Mouse (Mus musculus) liver, adult 2 months (tissue): ENCODE measurements around the gene Gramd4. TPM values are rescaled to one million over a fixed set of nuclear protein-coding genes. Genes with fewer than 3 reads are reported as not detected.

ENCODE experiments used
- DNase-seq: peaks from one replicate; pipeline ENCODE4 v3.0.0-alpha.2; 2011; ENCODE audit warnings: low read depth, low spot score; ENCODE audit errors: extremely low read depth
- H3K27ac ChIP-seq: fragments of 200-500 bp; replicated peaks from 2 replicates; pipeline ENCODE4 v1.5.1; 2012; ENCODE audit warnings: low read depth, mild to moderate bottlenecking, control low read depth, inconsistent platforms, low read length; ENCODE audit not compliant: insufficient read depth
- H3K27me3 ChIP-seq: fragments of 200-500 bp; 2 replicates; pipeline ENCODE4 v1.6.1; 2012; ENCODE audit warnings: mild to moderate bottlenecking, moderate library complexity, low read length, inconsistent platforms; ENCODE audit not compliant: control insufficient read depth, insufficient read depth
- H3K36me3 ChIP-seq: fragments of 200-500 bp; 2 replicates; pipeline ENCODE4 v1.6.1; 2012; ENCODE audit warnings: low read length, inconsistent platforms; ENCODE audit not compliant: control insufficient read depth, insufficient read depth
- H3K4me1 ChIP-seq: fragments of 200-500 bp; 2 replicates; pipeline ENCODE4 v1.6.1; 2011; ENCODE audit warnings: low read length; ENCODE audit not compliant: control insufficient read depth, insufficient read depth
- H3K4me3 ChIP-seq: fragments of 200-500 bp; 2 replicates; pipeline ENCODE4 v1.5.1; 2011; ENCODE audit warnings: low read depth, mild to moderate bottlenecking, control low read depth, low read length, moderate library complexity; ENCODE audit not compliant: insufficient read depth
- H3K79me2 ChIP-seq: fragments of 200-500 bp; 2 replicates; pipeline ENCODE4 v1.6.1; 2012; ENCODE audit warnings: inconsistent platforms, mild to moderate bottlenecking, low read length, moderate library complexity; ENCODE audit not compliant: control insufficient read depth, insufficient read depth
- H3K9ac ChIP-seq: fragments of 200-500 bp; 2 replicates; pipeline ENCODE4 v1.6.1; 2012; ENCODE audit warnings: low read depth, mild to moderate bottlenecking, control low read depth, inconsistent platforms, low read length
- CTCF ChIP-seq: fragments of 200-500 bp; IDR thresholded peaks from 2 replicates; pipeline ENCODE4 v1.5.1; 2011; ENCODE audit warnings: low read depth, low read length, control low read depth
- POLR2A ChIP-seq: fragments of 200-500 bp; IDR thresholded peaks from 2 replicates; pipeline ENCODE4 v1.6.1; 2011; ENCODE audit warnings: low read length, control low read depth; ENCODE audit not compliant: insufficient read depth; ENCODE audit errors: extremely low read depth
- WGBS: fragments of 180-500 bp; shearing (Covaris S2); methylation state at CpG from one replicate; pipeline ENCODE4 v1.1.7; 2018; 5-methylcytosine and 5-hydroxymethylcytosine counted together
- polyA plus RNA-seq: library from polyadenylated mRNA; depleted of rRNA; stranded (reverse); fragments of >200 nt; gene quantifications from 2 replicates; pipeline ENCODE4 v1.2.3, GENCODE M21; 2012
- total RNA-seq: library from RNA; depleted of rRNA; stranded (reverse); fragments of >200 nt; gene quantifications from 2 replicates; pipeline ENCODE4 v1.2.3, GENCODE M21; 2014

Gramd4 gene
- total and polyA plus RNA-seq, 2 experiments: 2.4 to 6.0 TPM

GRCm38 (mm10) chr15:86107831-86108471, 50.5 kb downstream of the Gramd4 start:
- 95% methylated on average over 11 of the region's 11 CpGs for WGBS
- H3K27ac ChIP-seq: no peak overlapping the region
- H3K4me3 ChIP-seq: no peak overlapping the region
- no peaks in the 10 kb centered on the region for H3K36me3 ChIP-seq
- TF ChIP-seq POLR2A: no peak
- no peak for TF ChIP-seq CTCF
- no peaks in the 10 kb centered on the region for H3K27me3 ChIP-seq
- H3K79me2 ChIP-seq: peaks cover 8% of the 10 kb centered on the region; the same call in 1 of the 2 replicates
- DNase-seq: no peak
- H3K4me1 ChIP-seq: no peaks in the 10 kb centered on the region
- H3K9ac ChIP-seq: no peak overlapping the region

- no peaks in the 10 kb centered on the region for H3K27me3 ChIP-seq
- no peaks in the 10 kb centered on the region for H3K36me3 ChIP-seq
- no peak overlapping the region for H3K27ac ChIP-seq
- no peak overlapping the region for H3K4me3 ChIP-seq
- TF ChIP-seq CTCF (no peak), POLR2A (no peak)
- no peak overlapping the region for H3K9ac ChIP-seq
- 93% methylated on average over 7 of the region's 7 CpGs for WGBS
- no peaks in the 10 kb centered on the region for H3K4me1 ChIP-seq
- no peak for DNase-seq
- H3K79me2 ChIP-seq: peaks cover 8% of the 10 kb centered on the region; the same call in 1 of the 2 replicates
These were observed 51.8 kb downstream of the Gramd4 start for GRCm38 (mm10) chr15:86109245-86109644.

GRCm38 (mm10) chr15:86109650-86110211, 52.2 kb downstream of the Gramd4 start:
- H3K4me1 ChIP-seq: no peaks in the 10 kb centered on the region
- no peak for DNase-seq
- no peaks in the 10 kb centered on the region for H3K27me3 ChIP-seq
- H3K9ac ChIP-seq: no peak overlapping the region
- TF ChIP-seq POLR2A (no peak), CTCF (no peak)
- H3K27ac ChIP-seq: no peak overlapping the region
- H3K79me2 ChIP-seq: peaks cover 6% of the 10 kb centered on the region; the same call in 1 of the 2 replicates
- no peak overlapping the region for H3K4me3 ChIP-seq
- 92% methylated on average over 8 of the region's 8 CpGs for WGBS
- no peaks in the 10 kb centered on the region for H3K36me3 ChIP-seq

GRCm38 (mm10) chr15:86110361-86111103, 53.0 kb downstream of the Gramd4 start:
- no peaks in the 10 kb centered on the region for H3K27me3 ChIP-seq

GRCm38 (mm10) chr15:86112707-86113341, 55.3 kb downstream of the Gramd4 start:
- Histone ChIP-seq H3K4me1 (peaks cover 4% of the 10 kb centered on the region; the same call in 1 of the 2 replicates), H3K27me3 (no peaks in the 10 kb centered on the region), H3K9ac (no peak overlapping the region), H3K36me3 (no peaks in the 10 kb centered on the region), H3K27ac (no peak overlapping the region), H3K79me2 (peaks cover 4% of the 10 kb centered on the region; the same call in 1 of the 2 replicates), H3K4me3 (no peak overlapping the region)
- WGBS: 63% methylated on average over 10 of the region's 10 CpGs
- TF ChIP-seq POLR2A (no peak), CTCF (no peak)
- DNase-seq: no peak

More at GRCm38 (mm10) chr15:86110361-86111103, 53.0 kb downstream of the Gramd4 start:
- no peak overlapping the region for H3K9ac ChIP-seq
- no peak for TF ChIP-seq CTCF
- no peak for TF ChIP-seq POLR2A
- H3K4me1 ChIP-seq: no peaks in the 10 kb centered on the region
- H3K4me3 ChIP-seq: no peak overlapping the region
- no peak for DNase-seq
- no peak overlapping the region for H3K27ac ChIP-seq
- 93% methylated on average over 10 of the region's 10 CpGs for WGBS
- peaks cover 6% of the 10 kb centered on the region; the same call in 1 of the 2 replicates for H3K79me2 ChIP-seq
- H3K36me3 ChIP-seq: no peaks in the 10 kb centered on the region
